Mouse (Mus musculus): ENCODE data around the gene Prr22. TPM values are rescaled to one million over a fixed set of nuclear protein-coding genes. Genes with fewer than 3 reads are reported as not detected.

Gene Prr22
- polyA plus RNA-seq, 1 experiment from 2014 or later: 1.5 TPM

- no peak for DNase-seq (ENCODE audit: low spot score)
- Histone ChIP-seq H3K27ac (no peak overlapping the region), H3K4me3 (no peak overlapping the region), H3K36me3 (no peaks in the 10 kb centered on the region), H3K27me3 (ENCODE audit: low read depth, poor library complexity, severe bottlenecking) (no peaks in the 10 kb centered on the region), H3K4me1 (no peaks in the 10 kb centered on the region), H3K9me3 (replicated peaks) (no peaks in the 10 kb centered on the region)
- 69% methylated on average over 6 of the region's 6 CpGs for WGBS
These were observed 23.7 kb downstream of the Prr22 start for GRCm38 (mm10) chr17:56793614-56794319.

GRCm38 (mm10) chr17:56799276-56799675, 29.2 kb downstream of the Prr22 start:
- no peak for DNase-seq (ENCODE audit: low spot score)
- Histone ChIP-seq H3K27ac (no peak overlapping the region), H3K9me3 (replicated peaks) (no peaks in the 10 kb centered on the region), H3K4me3 (no peak overlapping the region), H3K27me3 (ENCODE audit: low read depth, poor library complexity, severe bottlenecking) (no peaks in the 10 kb centered on the region), H3K4me1 (no peaks in the 10 kb centered on the region), H3K36me3 (no peaks in the 10 kb centered on the region)
- WGBS: 73% methylated on average over 3 of the region's 3 CpGs

GRCm38 (mm10) chr17:56802065-56802464, 32.0 kb downstream of the Prr22 start:
- Histone ChIP-seq H3K4me1 (no peaks in the 10 kb centered on the region), H3K36me3 (no peaks in the 10 kb centered on the region), H3K27me3 (ENCODE audit: low read depth, poor library complexity, severe bottlenecking) (peaks cover 4% of the 10 kb centered on the region), H3K4me3 (no peak overlapping the region), H3K27ac (no peak overlapping the region), H3K9me3 (replicated peaks) (no peaks in the 10 kb centered on the region)
- 76% methylated on average over 8 of the region's 8 CpGs for WGBS
- DNase-seq (ENCODE audit: low spot score): no peak

DNA sequence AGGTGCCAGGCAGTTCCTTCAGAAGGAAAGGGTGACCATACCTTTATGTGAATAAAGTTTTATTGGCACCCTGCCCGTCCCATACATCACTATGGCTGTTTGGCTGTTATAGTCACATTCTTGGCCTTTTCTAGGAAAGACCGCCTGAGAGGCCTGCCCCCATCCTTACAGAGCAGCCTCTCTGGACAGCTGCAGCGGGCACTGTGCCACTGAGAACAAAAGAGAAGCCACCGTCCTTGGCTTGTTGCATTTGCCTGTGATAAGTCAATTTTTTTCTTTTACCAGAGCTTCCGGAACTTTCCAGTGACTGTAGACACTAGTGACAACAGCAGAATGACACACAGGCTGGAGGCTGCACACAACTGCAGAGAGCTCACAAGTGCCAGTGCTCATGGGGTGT, 34.9 kb downstream of the Prr22 start:
- peaks cover under 1% of the 10 kb centered on the region; the same call in 1 of the 2 replicates for H3K4me1 ChIP-seq
- H3K36me3 ChIP-seq: no peaks in the 10 kb centered on the region
- peaks cover 31% of the 10 kb centered on the region for H3K27me3 ChIP-seq (ENCODE audit: low read depth, poor library complexity, severe bottlenecking)
- no peak for DNase-seq (ENCODE audit: low spot score)
- H3K27ac ChIP-seq: no peak overlapping the region
- no peak overlapping the region for H3K4me3 ChIP-seq
- H3K9me3 ChIP-seq (replicated peaks): no peaks in the 10 kb centered on the region
- 86% methylated on average over 5 of the region's 5 CpGs for WGBS

- Histone ChIP-seq H3K27me3 (ENCODE audit: low read depth, poor library complexity, severe bottlenecking) (peaks cover 33% of the 10 kb centered on the region), H3K36me3 (no peaks in the 10 kb centered on the region), H3K4me3 (no peak overlapping the region), H3K27ac (no peak overlapping the region), H3K9me3 (replicated peaks) (no peaks in the 10 kb centered on the region), H3K4me1 (peaks cover 8% of the 10 kb centered on the region)
- 93% methylated on average over 1 of the region's 1 CpGs for WGBS
- DNase-seq (ENCODE audit: low spot score): no peak
These were observed 35.7 kb downstream of the Prr22 start for GRCm38 (mm10) chr17:56805784-56806183.

DNA sequence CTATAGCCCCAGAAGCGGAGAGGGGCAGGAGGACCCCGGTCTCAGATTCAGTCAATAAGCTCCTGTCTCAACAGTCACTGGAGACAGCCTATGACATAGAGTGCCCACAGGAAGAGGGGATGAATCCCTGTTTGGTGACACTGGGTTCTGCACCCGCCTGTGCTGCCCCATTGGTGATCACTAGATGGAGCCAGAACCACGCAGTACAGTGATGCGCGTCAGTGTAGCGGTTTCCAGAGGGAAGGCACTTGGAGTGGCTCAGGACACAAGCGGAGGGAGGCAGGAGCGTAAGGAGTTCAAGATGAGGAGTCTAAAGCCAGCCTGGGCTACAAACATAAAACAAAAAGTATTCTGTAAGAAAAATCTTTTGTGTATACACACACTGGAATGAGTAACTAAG, 38.5 kb downstream of the Prr22 start:
- peak; percentile 83 for DNase-seq (ENCODE audit: low spot score)
- Histone ChIP-seq H3K9me3 (replicated peaks) (no peaks in the 10 kb centered on the region), H3K4me1 (peaks cover 8% of the 10 kb centered on the region), H3K36me3 (no peaks in the 10 kb centered on the region), H3K4me3 (no peak overlapping the region), H3K27me3 (ENCODE audit: low read depth, poor library complexity, severe bottlenecking) (peaks cover 33% of the 10 kb centered on the region), H3K27ac (no peak overlapping the region)
- WGBS: 9% methylated on average over 9 of the region's 9 CpGs

GRCm38 (mm10) chr17:56810245-56810644, 40.2 kb downstream of the Prr22 start:
- whole genome bisulfite sequencing: 4% methylated on average over 3 of the region's 3 CpGs
- H3K27ac ChIP-seq: peak overlapping the region; percentile 34; the same call in 1 of the 2 replicates

DNA sequence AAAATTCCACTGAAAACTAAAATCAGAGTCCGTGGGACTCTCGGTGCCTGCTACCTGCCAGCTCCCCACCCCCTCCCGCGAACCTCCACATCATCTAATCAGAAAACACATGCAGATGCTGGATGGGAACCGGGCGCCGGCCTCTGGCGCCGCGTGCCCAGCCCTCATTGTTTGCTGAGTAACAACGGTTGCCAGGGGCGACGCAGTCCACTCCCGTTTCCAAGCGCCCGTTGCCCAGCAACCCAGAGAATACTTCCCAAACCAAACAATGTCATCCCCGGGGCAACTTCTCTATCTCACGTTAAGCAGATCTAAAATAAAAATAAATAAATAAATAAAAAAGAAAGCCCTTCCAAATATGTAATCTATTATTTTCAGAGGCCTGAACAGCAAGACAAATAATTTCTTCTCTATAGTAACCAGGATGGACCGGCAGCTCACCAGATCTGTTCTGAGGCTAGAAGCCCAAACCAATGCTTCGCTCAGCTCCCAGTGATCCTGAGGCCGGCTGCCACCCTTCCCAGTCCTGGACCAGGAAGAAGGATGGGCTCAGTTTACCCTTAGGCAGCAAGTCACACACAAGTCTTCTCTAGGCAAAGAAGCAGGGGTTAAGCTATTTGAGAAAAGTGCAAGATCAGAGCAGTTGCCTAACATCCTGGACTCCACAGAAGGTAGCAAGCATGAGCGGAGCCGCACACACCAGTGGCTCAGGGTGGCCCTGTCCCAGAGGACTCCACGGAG, 44.4 kb downstream of the Prr22 start:
- H3K4me3 ChIP-seq: no peak overlapping the region
- 19% methylated on average over 24 of the region's 24 CpGs for WGBS
- H3K27me3 ChIP-seq (ENCODE audit: low read depth, poor library complexity, severe bottlenecking): peaks cover 17% of the 10 kb centered on the region; the same call in 1 of the 2 replicates
- peaks cover 21% of the 10 kb centered on the region for H3K4me1 ChIP-seq
- no peaks in the 10 kb centered on the region for H3K9me3 ChIP-seq (replicated peaks)
- H3K27ac ChIP-seq: no peak overlapping the region; the same call in 1 of the 2 replicates
- peak; percentile 91 for DNase-seq (ENCODE audit: low spot score)
- no peaks in the 10 kb centered on the region for H3K36me3 ChIP-seq

More at GRCm38 (mm10) chr17:56810245-56810644, 40.2 kb downstream of the Prr22 start:
- Histone ChIP-seq H3K27me3 (ENCODE audit: low read depth, poor library complexity, severe bottlenecking) (peaks cover 37% of the 10 kb centered on the region), H3K36me3 (no peaks in the 10 kb centered on the region), H3K4me3 (no peak overlapping the region), H3K4me1 (peaks cover 18% of the 10 kb centered on the region), H3K9me3 (replicated peaks) (no peaks in the 10 kb centered on the region)
- DNase-seq (ENCODE audit: low spot score): no peak

DNA sequence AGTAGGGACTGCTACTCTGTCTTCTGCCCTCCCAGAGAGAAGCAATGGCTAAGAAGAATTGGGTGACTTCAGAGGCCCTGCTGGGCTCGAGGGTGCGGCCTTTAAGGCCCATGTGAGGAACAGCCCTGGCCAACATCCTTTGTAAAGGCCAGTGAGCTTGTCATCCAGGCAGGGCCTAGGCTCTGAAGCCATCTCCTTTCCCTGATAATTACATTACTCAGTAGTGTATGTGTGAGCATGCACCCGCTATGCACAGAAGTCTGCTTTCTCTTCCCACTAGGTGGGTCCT, 45.0 kb downstream of the Prr22 start:
- Histone ChIP-seq H3K4me1 (peaks cover 20% of the 10 kb centered on the region), H3K4me3 (no peak overlapping the region), H3K9me3 (replicated peaks) (no peaks in the 10 kb centered on the region), H3K27ac (no peak overlapping the region), H3K36me3 (no peaks in the 10 kb centered on the region), H3K27me3 (ENCODE audit: low read depth, poor library complexity, severe bottlenecking) (peaks cover 12% of the 10 kb centered on the region; the same call in 1 of the 2 replicates)
- DNase-seq (ENCODE audit: low spot score): no peak
- 77% methylated on average over 3 of the region's 3 CpGs for WGBS

- no peak for DNase-seq (ENCODE audit: low spot score)
These were observed 48.1 kb downstream of the Prr22 start for GRCm38 (mm10) chr17:56818067-56818636.

DNA sequence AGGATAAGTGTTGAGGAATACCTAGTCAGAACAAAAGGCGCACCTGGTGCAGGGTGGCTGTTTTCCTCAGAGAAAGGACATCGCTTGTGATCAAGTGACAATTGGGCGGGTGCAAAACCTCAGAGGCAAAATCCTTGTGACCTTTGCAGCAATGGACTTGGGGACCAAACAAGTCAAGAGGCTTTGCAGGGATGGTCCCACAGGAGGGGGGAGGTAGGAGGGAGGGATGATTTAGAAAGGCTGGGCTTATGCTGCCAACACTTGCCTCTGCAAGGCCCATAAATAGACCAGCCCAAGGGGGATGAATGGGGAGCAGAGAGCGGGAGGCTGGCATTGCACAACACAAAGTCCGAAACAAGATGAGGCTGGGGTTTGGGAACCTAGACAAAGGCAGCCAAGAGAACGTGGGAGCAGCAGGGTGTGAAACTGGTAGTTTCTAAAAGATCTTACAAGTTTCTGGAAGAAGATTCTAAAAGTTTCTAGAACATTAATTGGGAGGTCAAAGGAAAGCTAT, 49.0 kb downstream of the Prr22 start:
- H3K4me3 ChIP-seq: no peak overlapping the region
- H3K27me3 ChIP-seq (ENCODE audit: low read depth, poor library complexity, severe bottlenecking): peaks cover 6% of the 10 kb centered on the region; the same call in 1 of the 2 replicates
- H3K36me3 ChIP-seq: no peaks in the 10 kb centered on the region
- H3K4me1 ChIP-seq: peaks cover 10% of the 10 kb centered on the region; the same call in 1 of the 2 replicates
- WGBS: 79% methylated on average over 6 of the region's 6 CpGs
- H3K27ac ChIP-seq: no peak overlapping the region
- H3K9me3 ChIP-seq (replicated peaks): no peaks in the 10 kb centered on the region
- DNase-seq (ENCODE audit: low spot score): no peak

More at GRCm38 (mm10) chr17:56818067-56818636, 48.1 kb downstream of the Prr22 start:
- Histone ChIP-seq H3K9me3 (replicated peaks) (no peaks in the 10 kb centered on the region), H3K4me1 (peaks cover 13% of the 10 kb centered on the region; the same call in 1 of the 2 replicates), H3K27me3 (ENCODE audit: low read depth, poor library complexity, severe bottlenecking) (peaks cover 11% of the 10 kb centered on the region), H3K27ac (no peak overlapping the region), H3K4me3 (0 out of 2 replicates have a peak overlapping the region, but pooled peaks have one; percentile 21), H3K36me3 (no peaks in the 10 kb centered on the region)
- 27% methylated on average over 11 of the region's 11 CpGs for WGBS

- Histone ChIP-seq H3K4me1 (peaks cover 6% of the 10 kb centered on the region; the same call in 1 of the 2 replicates), H3K4me3 (no peak overlapping the region), H3K9me3 (replicated peaks) (no peaks in the 10 kb centered on the region), H3K36me3 (no peaks in the 10 kb centered on the region), H3K27me3 (ENCODE audit: low read depth, poor library complexity, severe bottlenecking) (peaks cover 6% of the 10 kb centered on the region; the same call in 1 of the 2 replicates), H3K27ac (no peak overlapping the region)
- WGBS: 81% methylated on average over 8 of the region's 8 CpGs
- no peak for DNase-seq (ENCODE audit: low spot score)
These were observed 49.7 kb downstream of the Prr22 start for GRCm38 (mm10) chr17:56819694-56820111.
